Comparison of ENCODE assay signal across 16 mouse cellular contexts in genomic region chr16:92117337-92118209, GRCm38 (mm10). TPM values are rescaled to one million over a fixed set of nuclear protein-coding genes. Genes with fewer than 3 reads are reported as not detected.
DNase-seq lines count a peak whose midpoint lies in the region; ATAC-seq and TF ChIP-seq lines count a peak whose summit lies in the region.
"Had no signal": no experiment of that assay in that cellular context is flagged by ENCODE, and none has a peak within 500 bp of the region (broad histone marks: within the 10 kb centered on the region; RNA-seq: fewer than 3 reads in every experiment).

No protein-coding gene starts in this region.

- H3K4me3 ChIP-seq in embryonic facial prominence, embryonic 14.5 days (ENCODE audit: low read depth, low read length): no peak overlapping the region
- no peak overlapping the region for H3K4me3 ChIP-seq in embryonic facial prominence, embryonic 10.5 days
- no peak overlapping the region for H3K4me3 ChIP-seq in kidney, adult 2 months (ENCODE audit: insufficient read depth, low read depth, low read length)
- H3K4me3 ChIP-seq in kidney, embryonic 16.5 days (ENCODE audit: low read length): no peak overlapping the region
- H3K4me3 ChIP-seq in cortical plate, adult 2 months (ENCODE audit: insufficient read depth, low read length): no peak overlapping the region
- no peak overlapping the region for H3K4me3 ChIP-seq in neural tube, embryonic 15.5 days (replicated peaks)
- H3K4me3 ChIP-seq: liver, embryonic 12.5 days had no signal

- TF ChIP-seq CTCF in kidney, adult 2 months (conservative IDR thresholded peaks at IDR 0.05; ENCODE audit: insufficient read depth, insufficient read length, low read depth, low read length): no peak
- TF ChIP-seq CTCF in cortical plate, adult 2 months (IDR thresholded peaks at IDR 0.05; ENCODE audit: extremely low read depth, insufficient read depth, low read length): no peak

- 55% methylated on average over 9 of the region's 9 CpGs for WGBS in embryonic facial prominence, embryonic 14.5 days
- 68% methylated on average over 9 of the region's 9 CpGs for WGBS in embryonic facial prominence, embryonic 10.5 days
- WGBS in kidney, adult 2 months: 69% methylated on average over 9 of the region's 9 CpGs
- 74% methylated on average over 9 of the region's 9 CpGs for WGBS in kidney, embryonic 16.5 days
- 43% methylated on average over 9 of the region's 9 CpGs for WGBS in neural tube, embryonic 15.5 days

- peak; percentile 9; the same call in 1 of the 2 replicates for ATAC-seq in embryonic facial prominence, embryonic 14.5 days (ENCODE audit: low read depth)
- no peak for ATAC-seq in kidney, embryonic 16.5 days (ENCODE audit: low FRiP score, low TSS enrichment)
- no peak for ATAC-seq in neural tube, embryonic 15.5 days (ENCODE audit: low FRiP score)
- no peak for ATAC-seq in erythroid progenitor cell, adult 5-6 weeks (replicated peaks; ENCODE audit: low FRiP score, poor library complexity, severe bottlenecking)
- ATAC-seq: liver, embryonic 12.5 days; Patski had no signal

- H3K9ac ChIP-seq in embryonic facial prominence, embryonic 14.5 days (ENCODE audit: low read depth, low read length): no peak overlapping the region
- no peak overlapping the region for H3K9ac ChIP-seq in kidney, embryonic 16.5 days (replicated peaks; ENCODE audit: low read length)
- no peak overlapping the region for H3K9ac ChIP-seq in neural tube, embryonic 15.5 days (replicated peaks)
- H3K9ac ChIP-seq: liver, embryonic 12.5 days had no signal

- no peaks in the 10 kb centered on the region for H3K9me3 ChIP-seq in embryonic facial prominence, embryonic 14.5 days (ENCODE audit: control insufficient read depth, low read length)
- no peaks in the 10 kb centered on the region for H3K9me3 ChIP-seq in embryonic facial prominence, embryonic 10.5 days
- H3K9me3 ChIP-seq in kidney, embryonic 16.5 days (ENCODE audit: low read length): no peaks in the 10 kb centered on the region
- no peaks in the 10 kb centered on the region for H3K9me3 ChIP-seq in neural tube, embryonic 15.5 days (replicated peaks)
- H3K9me3 ChIP-seq: liver, embryonic 12.5 days had no signal

- DNase-seq in embryonic facial prominence, embryonic 14.5 days (ENCODE audit: low spot score): no peak
- no peak for DNase-seq in embryonic facial prominence, embryonic 10.5 days (ENCODE audit: low spot score)
- peak; percentile 27 for DNase-seq in kidney, adult 2 months
- DNase-seq in ovary, postnatal 10 days (ENCODE audit: low spot score): no peak
- DNase-seq: cerebellum, adult 8-10 months; kidney, postnatal 4 days; lung, postnatal 14 days had no signal

- H3K4me2 ChIP-seq in embryonic facial prominence, embryonic 14.5 days (ENCODE audit: low read depth, low read length): no peak overlapping the region
- H3K4me2 ChIP-seq in kidney, embryonic 16.5 days (replicated peaks; ENCODE audit: low read depth, low read length): no peak overlapping the region
- no peak overlapping the region for H3K4me2 ChIP-seq in neural tube, embryonic 15.5 days
- H3K4me2 ChIP-seq: liver, embryonic 12.5 days had no signal

- H3K4me1 ChIP-seq in embryonic facial prominence, embryonic 14.5 days (ENCODE audit: control insufficient read depth, insufficient read depth, low read length): peaks cover 16% of the 10 kb centered on the region
- peaks cover 38% of the 10 kb centered on the region for H3K4me1 ChIP-seq in embryonic facial prominence, embryonic 10.5 days
- 0 out of 2 replicates have a peak, but pooled peaks cover 9% of the 10 kb centered on the region for H3K4me1 ChIP-seq in kidney, adult 2 months (ENCODE audit: control insufficient read depth, insufficient read depth, low read length)
- peaks cover 7% of the 10 kb centered on the region; the same call in 1 of the 2 replicates for H3K4me1 ChIP-seq in kidney, embryonic 16.5 days (ENCODE audit: insufficient read depth, low read length)
- H3K4me1 ChIP-seq in cortical plate, adult 2 months (ENCODE audit: control insufficient read depth, insufficient read depth, low read length): peaks cover 10% of the 10 kb centered on the region
- peaks cover 32% of the 10 kb centered on the region for H3K4me1 ChIP-seq in neural tube, embryonic 15.5 days

- H3K27ac ChIP-seq in embryonic facial prominence, embryonic 14.5 days (replicated peaks; ENCODE audit: low read depth, low read length): no peak overlapping the region
- no peak overlapping the region for H3K27ac ChIP-seq in embryonic facial prominence, embryonic 10.5 days (replicated peaks)
- no peak overlapping the region for H3K27ac ChIP-seq in kidney, adult 2 months (ENCODE audit: insufficient read depth, low read depth, low read length)
- H3K27ac ChIP-seq in kidney, embryonic 16.5 days (ENCODE audit: low read length): no peak overlapping the region
- 0 out of 2 replicates have a peak overlapping the region, but pooled peaks have one; percentile 5 for H3K27ac ChIP-seq in cortical plate, adult 2 months (ENCODE audit: insufficient read depth, low read length)
- H3K27ac ChIP-seq in neural tube, embryonic 15.5 days (replicated peaks): 0 out of 2 replicates have a peak overlapping the region, but pooled peaks have one; percentile 30
- H3K27ac ChIP-seq: liver, embryonic 12.5 days had no signal

- no peaks in the 10 kb centered on the region for H3K27me3 ChIP-seq in embryonic facial prominence, embryonic 14.5 days (replicated peaks; ENCODE audit: control insufficient read depth, insufficient read depth, low read length)
- H3K27me3 ChIP-seq in embryonic facial prominence, embryonic 10.5 days (replicated peaks; ENCODE audit: low read depth, poor library complexity, severe bottlenecking): no peaks in the 10 kb centered on the region
- H3K27me3 ChIP-seq in kidney, adult 2 months (replicated peaks; ENCODE audit: control insufficient read depth, insufficient read depth, low read length): no peaks in the 10 kb centered on the region
- no peaks in the 10 kb centered on the region for H3K27me3 ChIP-seq in kidney, embryonic 16.5 days (ENCODE audit: insufficient read depth, low read length)
- no peaks in the 10 kb centered on the region for H3K27me3 ChIP-seq in neural tube, embryonic 15.5 days (replicated peaks)
- H3K27me3 ChIP-seq: liver, embryonic 12.5 days; Patski had no signal

- peaks cover 6% of the 10 kb centered on the region for H3K36me3 ChIP-seq in embryonic facial prominence, embryonic 14.5 days (ENCODE audit: control insufficient read depth, insufficient read depth, low read length)
- H3K36me3 ChIP-seq in embryonic facial prominence, embryonic 10.5 days (replicated peaks): peaks cover 13% of the 10 kb centered on the region
- no peaks in the 10 kb centered on the region for H3K36me3 ChIP-seq in kidney, adult 2 months (ENCODE audit: control insufficient read depth, insufficient read depth, low read length)
- H3K36me3 ChIP-seq in kidney, embryonic 16.5 days (ENCODE audit: insufficient read depth, low read length): peaks cover 9% of the 10 kb centered on the region
- peaks cover 9% of the 10 kb centered on the region for H3K36me3 ChIP-seq in neural tube, embryonic 15.5 days

- TF ChIP-seq POLR2A in kidney, adult 2 months (IDR thresholded peaks at IDR 0.05; ENCODE audit: low read depth, low read length): no peak
- no peak for TF ChIP-seq POLR2A in cortical plate, adult 2 months (IDR thresholded peaks at IDR 0.05; ENCODE audit: extremely low read depth, insufficient read depth, low read length)

RNA-seq across cellular contexts. Expression of gene Slc5a3, which starts 59.5 kb away (rescaled TPM):
- 11.7 and 12.1 TPM in 2 replicates for polyA plus RNA-seq in embryonic facial prominence, embryonic 14.5 days (2014; fragmentation: Nextera tagmentation; extraction: Ambion mirVana)
- 11.6 and 12.7 TPM in 2 replicates for polyA plus RNA-seq in embryonic facial prominence, embryonic 10.5 days (2016; fragmentation: Nextera tagmentation; extraction: Ambion mirVana)
- 17.1 and 17.6 TPM in 2 replicates for polyA plus RNA-seq in kidney, adult 2 months (2012; rRNA removed)
- 11.2 and 13.1 TPM in 2 replicates for polyA plus RNA-seq in kidney, embryonic 16.5 days (2015; fragmentation: Nextera tagmentation; extraction: Ambion mirVana)
- 5.0 and 5.1 TPM in 2 replicates for polyA plus RNA-seq in cortical plate, adult 2 months (2012; rRNA removed)
- 12.7 and 15.6 TPM in 2 replicates for polyA plus RNA-seq in neural tube, embryonic 15.5 days (2015; fragmentation: Nextera tagmentation; extraction: Ambion mirVana)
- total RNA-seq in erythroid progenitor cell, adult 5-6 weeks (2015; ENCODE audit: low replicate concordance): 0.42 TPM in 1 of 2 replicates, not detected in the other
- total RNA-seq in erythroid progenitor cell, adult 5-6 weeks (2017; ENCODE audit: low replicate concordance): 0.08 and 0.13 TPM in 2 replicates

RNA-seq across cellular contexts. Expression of gene Gm49711, which starts 59.5 kb away (rescaled TPM):
- polyA plus RNA-seq in embryonic facial prominence, embryonic 14.5 days (2014; fragmentation: Nextera tagmentation; extraction: Ambion mirVana): 0.31 and 0.86 TPM in 2 replicates
- 0.28 TPM in 1 of 2 replicates, not detected in the other for polyA plus RNA-seq in embryonic facial prominence, embryonic 10.5 days (2016; fragmentation: Nextera tagmentation; extraction: Ambion mirVana)
- polyA plus RNA-seq in kidney, adult 2 months (2012; rRNA removed): 0.16 TPM in 1 of 2 replicates, not detected in the other
- polyA plus RNA-seq in kidney, embryonic 16.5 days (2015; fragmentation: Nextera tagmentation; extraction: Ambion mirVana): 0.15 TPM in 1 of 2 replicates, not detected in the other
- polyA plus RNA-seq in cortical plate, adult 2 months (2012; rRNA removed): 0.08 and 0.17 TPM in 2 replicates
- 0.55 and 0.60 TPM in 2 replicates for polyA plus RNA-seq in neural tube, embryonic 15.5 days (2015; fragmentation: Nextera tagmentation; extraction: Ambion mirVana)
- not detected in 2 replicates for total RNA-seq in erythroid progenitor cell, adult 5-6 weeks (2015; ENCODE audit: low replicate concordance)
- not detected in 2 replicates for total RNA-seq in erythroid progenitor cell, adult 5-6 weeks (2017; ENCODE audit: low replicate concordance)
- total RNA-seq: heart, adult 18-20 months; left cerebral cortex, postnatal 10 days had no signal
- polyA plus RNA-seq: liver, embryonic 12.5 days; thymus, postnatal 0 days had no signal

RNA-seq across cellular contexts. Expression of gene Mrps6, which starts 59.5 kb away (rescaled TPM):
- polyA plus RNA-seq in embryonic facial prominence, embryonic 14.5 days (2014; fragmentation: Nextera tagmentation; extraction: Ambion mirVana): 107 and 113 TPM in 2 replicates
- polyA plus RNA-seq in embryonic facial prominence, embryonic 10.5 days (2016; fragmentation: Nextera tagmentation; extraction: Ambion mirVana): 127 and 129 TPM in 2 replicates
- polyA plus RNA-seq in kidney, adult 2 months (2012; rRNA removed): 99.2 and 129 TPM in 2 replicates
- polyA plus RNA-seq in kidney, embryonic 16.5 days (2015; fragmentation: Nextera tagmentation; extraction: Ambion mirVana): 164 and 165 TPM in 2 replicates
- polyA plus RNA-seq in cortical plate, adult 2 months (2012; rRNA removed): 50.0 and 51.8 TPM in 2 replicates
- 169 and 180 TPM in 2 replicates for polyA plus RNA-seq in neural tube, embryonic 15.5 days (2015; fragmentation: Nextera tagmentation; extraction: Ambion mirVana)
- total RNA-seq in erythroid progenitor cell, adult 5-6 weeks (2015; ENCODE audit: low replicate concordance): 10.1 TPM in 2 replicates
- total RNA-seq in erythroid progenitor cell, adult 5-6 weeks (2017; ENCODE audit: low replicate concordance): 1.8 TPM in 1 of 2 replicates, not detected in the other

Comparison
In these comparisons a context has a peak if more than half of its experiments do, and no peak if none do; other contexts are left out.
1. H3K27ac ChIP-seq: peak in cortical plate, adult 2 months (single experiment) and neural tube, embryonic 15.5 days (single experiment); none in embryonic facial prominence, embryonic 14.5 days (single experiment), embryonic facial prominence, embryonic 10.5 days (single experiment), kidney, adult 2 months (single experiment) and kidney, embryonic 16.5 days (single experiment).